Mouse (Mus musculus): ENCODE results near the gene Col13a1.

DNA sequence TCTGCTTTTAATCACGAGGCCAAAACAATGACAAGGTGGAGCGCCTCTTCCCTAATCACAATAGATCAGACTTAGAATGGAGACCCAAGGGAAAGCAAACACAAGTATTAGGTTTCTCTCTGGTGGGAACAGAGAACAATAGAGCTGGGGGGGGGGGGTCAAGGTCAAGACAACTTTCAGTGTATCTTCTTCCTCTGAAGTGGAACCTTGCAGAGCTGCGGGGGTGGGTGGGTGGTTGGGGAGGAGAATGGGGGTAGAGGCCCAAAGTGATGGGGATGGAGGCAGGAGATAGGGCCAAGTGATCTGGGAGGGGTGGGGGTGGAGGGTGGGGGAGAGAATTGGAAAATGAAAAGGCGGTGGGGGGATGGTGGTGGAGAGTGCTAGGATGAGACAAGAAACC is 149.9 kb downstream of the Col13a1 start:
- TF ChIP-seq CTCF (IDR thresholded peaks at IDR 0.05; ENCODE audit: low read depth) = no peak
- no peak for TF ChIP-seq EP300 (IDR thresholded peaks at IDR 0.05; ENCODE audit: low read depth)
